Mouse (Mus musculus): ENCODE measurements around the gene Glrx5. TPM values are rescaled to one million over a fixed set of nuclear protein-coding genes. Genes with fewer than 3 reads are reported as not detected.
A peak's percentile ranks its signal among the peaks of the same experiment; 100 is the strongest.

Glrx5 gene
- total and polyA plus RNA-seq, 3 experiments = 108 to 291 TPM; not detected in 1

DNA sequence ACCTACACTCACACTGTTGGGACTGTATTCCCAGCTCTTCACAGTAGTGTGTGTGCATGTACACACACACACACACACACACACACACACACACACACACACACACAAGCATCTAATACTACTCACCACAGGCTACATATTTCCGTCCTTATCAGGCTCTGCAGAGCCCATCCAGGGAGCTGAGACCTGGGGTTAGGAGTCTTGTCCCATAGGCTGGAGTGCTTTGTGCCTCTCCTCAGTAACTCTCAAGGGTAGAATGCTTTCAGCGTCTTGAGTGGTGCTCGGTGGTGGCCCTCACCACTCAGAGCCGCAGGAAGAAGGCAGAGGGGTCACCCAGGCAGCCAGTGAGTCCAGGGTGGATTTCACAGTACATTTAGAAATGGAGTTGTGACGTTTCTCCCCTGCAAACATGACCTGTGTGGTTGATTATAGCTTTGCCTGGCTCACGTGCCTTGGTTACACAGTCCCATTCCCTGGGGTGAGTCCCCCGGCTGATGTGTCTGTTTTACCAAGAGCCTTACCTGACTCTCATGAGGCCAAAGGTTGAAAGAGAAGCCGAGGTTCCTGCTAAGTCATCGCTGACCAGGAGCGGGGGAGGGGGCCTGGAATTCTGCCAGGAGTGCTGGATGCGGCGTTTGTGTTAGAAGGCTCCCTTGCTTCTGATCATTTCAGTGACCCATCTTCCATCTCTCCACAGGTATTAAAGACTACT, 7.2 kb downstream of the Glrx5 start:
- H3K36me3 ChIP-seq (ENCODE audit: control insufficient read depth in 1 of 2, insufficient read depth in 2 of 2, low read length in 2 of 2) = peaks cover 11 to 31% of the 10 kb centered on the region in 2 experiments

DNA sequence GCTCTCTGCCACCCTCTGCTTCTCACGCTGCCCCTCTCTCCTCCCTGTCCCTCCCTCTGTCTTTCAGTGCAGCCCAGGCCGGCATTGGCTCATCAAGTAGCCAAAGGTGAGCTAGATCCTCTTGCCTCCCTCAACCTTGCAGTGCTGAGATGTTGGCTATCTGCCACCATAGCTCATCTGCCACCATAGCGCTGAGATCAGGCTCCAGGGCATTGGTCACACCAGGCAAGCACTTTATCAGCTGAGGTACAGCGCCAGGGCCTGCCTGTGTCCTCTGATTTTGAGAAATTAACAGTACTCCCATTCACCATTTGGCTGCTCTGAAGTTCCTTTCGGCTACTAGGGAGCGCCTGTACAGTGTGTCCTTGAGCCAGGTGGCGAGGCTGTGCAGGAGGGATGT, 8.5 kb downstream of the Glrx5 start:
- peaks cover 42% of the 10 kb centered on the region for H3K79me2 ChIP-seq (ENCODE audit: control insufficient read depth, insufficient read depth, low read length, poor library complexity)

More for the DNA sequence above, 7.2 kb downstream of the Glrx5 start:
- no peak for TF ChIP-seq MEF2A (IDR thresholded peaks at IDR 0.05; ENCODE audit: extremely low read depth, insufficient replicate concordance, low read depth, low read length, poor library complexity, severe bottlenecking)
- TF ChIP-seq GATA1 (IDR thresholded peaks at IDR 0.05; ENCODE audit: low read depth, low read length) = no peak
- TF ChIP-seq TAL1 (IDR thresholded peaks at IDR 0.05; ENCODE audit: low read length) = peak; percentile 39; the same call in 1 of the 2 replicates
- TF ChIP-seq BHLHE40 (IDR thresholded peaks at IDR 0.05; ENCODE audit: borderline replicate concordance, low read depth, low read length) = no peak
- H3K4me1 ChIP-seq (ENCODE audit: control insufficient read depth in 1 of 2, insufficient read depth in 2 of 2, low read length in 2 of 2) = peaks cover 14 to 41% of the 10 kb centered on the region in 2 experiments
- DNase-seq (ENCODE audit: low read depth, low spot score) = peak; percentile 52
- H3K27ac ChIP-seq (ENCODE audit: control insufficient read depth, low read depth, low read length) = peak overlapping the region; percentile 80
- H3K9ac ChIP-seq (ENCODE audit: control insufficient read depth, low read depth, low read length, poor library complexity, severe bottlenecking) = peak overlapping the region; percentile 19
- peaks cover 54% of the 10 kb centered on the region for H3K79me2 ChIP-seq (ENCODE audit: control insufficient read depth, insufficient read depth, low read length, poor library complexity)
- H3K4me3 ChIP-seq (ENCODE audit: control insufficient read depth in 1 of 2, insufficient read depth in 1 of 2, low read depth in 2 of 2, low read length in 2 of 2) = no peak overlapping the region
- H3K27me3 ChIP-seq (ENCODE audit: control insufficient read depth in 1 of 2, insufficient read depth in 2 of 2, low read length in 2 of 2) = no peaks in the 10 kb centered on the region
- no peaks in the 10 kb centered on the region for H3K9me3 ChIP-seq (replicated peaks; ENCODE audit: insufficient read depth, low read length)

DNA sequence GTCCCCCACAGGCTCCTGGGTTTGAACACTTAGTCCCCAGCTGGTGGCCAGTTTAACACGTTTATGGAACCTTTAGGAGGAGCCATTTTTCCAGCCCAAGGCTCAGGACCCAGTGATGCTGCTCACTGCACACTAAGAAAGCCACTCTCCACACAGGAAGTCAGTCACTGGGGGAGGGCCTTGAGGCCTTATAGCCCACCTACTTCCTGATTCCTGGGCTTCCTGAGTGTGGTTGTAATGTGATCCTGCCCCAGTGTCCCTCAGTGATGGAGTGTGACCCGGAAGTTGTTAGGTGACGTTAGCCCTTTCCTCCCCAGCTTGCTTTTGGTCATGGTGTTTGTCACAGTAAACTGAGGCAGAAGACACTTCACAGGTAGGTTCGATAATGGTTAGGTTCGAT, 10.6 kb downstream of the Glrx5 start:
- peak; percentile 49; the same call in 1 of the 2 replicates for TF ChIP-seq HCFC1 (IDR thresholded peaks at IDR 0.05; ENCODE audit: low read depth, low read length)
- no peak for TF ChIP-seq ELF1 (IDR thresholded peaks at IDR 0.05; ENCODE audit: low read depth, low read length)
- TF ChIP-seq POLR2AphosphoS5 (IDR thresholded peaks at IDR 0.05; ENCODE audit: borderline replicate concordance, low read depth, low read length) = 0 out of 2 replicates have a peak, but pooled peaks have one; percentile 39
- Histone ChIP-seq H3K36me3 (ENCODE audit: control insufficient read depth in 1 of 2, insufficient read depth in 2 of 2, low read length in 2 of 2) (peaks cover 11 to 22% of the 10 kb centered on the region in 2 experiments), H3K27ac (ENCODE audit: control insufficient read depth, low read depth, low read length) (no peak overlapping the region)

More for the DNA sequence above, 8.5 kb downstream of the Glrx5 start:
- no peak for TF ChIP-seq BHLHE40 (IDR thresholded peaks at IDR 0.05; ENCODE audit: borderline replicate concordance, low read depth, low read length)
- no peak for TF ChIP-seq NRF1 (IDR thresholded peaks at IDR 0.05; ENCODE audit: insufficient read depth, low read depth, low read length, poor library complexity, severe bottlenecking)
- TF ChIP-seq NELFE (IDR thresholded peaks at IDR 0.05; ENCODE audit: low read depth, low read length) = no peak
- TF ChIP-seq UBTF (IDR thresholded peaks at IDR 0.05; ENCODE audit: borderline replicate concordance, insufficient read depth, low read depth, low read length) = no peak
- TF ChIP-seq ZC3H11A (IDR thresholded peaks at IDR 0.05; ENCODE audit: low read depth, low read length) = no peak
- H3K27ac ChIP-seq (ENCODE audit: control insufficient read depth, low read depth, low read length) = no peak overlapping the region
- DNase-seq (ENCODE audit: low read depth, low spot score) = no peak
- H3K9ac ChIP-seq (ENCODE audit: control insufficient read depth, low read depth, low read length, poor library complexity, severe bottlenecking) = no peak overlapping the region
- no peak overlapping the region for H3K4me3 ChIP-seq (ENCODE audit: control insufficient read depth in 1 of 2, insufficient read depth in 1 of 2, low read depth in 2 of 2, low read length in 2 of 2)
- H3K36me3 ChIP-seq (ENCODE audit: control insufficient read depth in 1 of 2, insufficient read depth in 2 of 2, low read length in 2 of 2) = peaks cover 11 to 31% of the 10 kb centered on the region in 2 experiments
- H3K4me1 ChIP-seq (ENCODE audit: control insufficient read depth in 1 of 2, insufficient read depth in 2 of 2, low read length in 2 of 2) = peaks cover 14 to 29% of the 10 kb centered on the region in 2 experiments
- H3K27me3 ChIP-seq (ENCODE audit: control insufficient read depth in 1 of 2, insufficient read depth in 2 of 2, low read length in 2 of 2) = no peaks in the 10 kb centered on the region
- no peaks in the 10 kb centered on the region for H3K9me3 ChIP-seq (replicated peaks; ENCODE audit: insufficient read depth, low read length)

More for the DNA sequence above, 10.6 kb downstream of the Glrx5 start:
- Histone ChIP-seq H3K9me3 (replicated peaks; ENCODE audit: insufficient read depth, low read length) (no peaks in the 10 kb centered on the region), H3K4me3 (ENCODE audit: control insufficient read depth in 1 of 2, insufficient read depth in 1 of 2, low read depth in 2 of 2, low read length in 2 of 2) (no peak overlapping the region), H3K27me3 (ENCODE audit: control insufficient read depth in 1 of 2, insufficient read depth in 2 of 2, low read length in 2 of 2) (no peaks in the 10 kb centered on the region), H3K79me2 (ENCODE audit: control insufficient read depth, insufficient read depth, low read length, poor library complexity) (peaks cover 21% of the 10 kb centered on the region), H3K9ac (ENCODE audit: control insufficient read depth, low read depth, low read length, poor library complexity, severe bottlenecking) (no peak overlapping the region), H3K4me1 (ENCODE audit: control insufficient read depth in 1 of 2, insufficient read depth in 2 of 2, low read length in 2 of 2) (peaks cover 11 to 21% of the 10 kb centered on the region in 2 experiments)
- no peak for DNase-seq (ENCODE audit: low read depth, low spot score)
